Mouse (Mus musculus): ENCODE data around the gene Stk19.

GRCm38 (mm10) chr17:34858670-34859069 lies 21.9 kb upstream of the Stk19 start:
- TF ChIP-seq TCF3 (IDR thresholded peaks at IDR 0.05; ENCODE audit: insufficient read length, low read depth) (no peak), TCF12 (IDR thresholded peaks at IDR 0.05; ENCODE audit: insufficient read depth, poor library complexity, severe bottlenecking) (no peak), POLR2AphosphoS2 (IDR thresholded peaks at IDR 0.05; ENCODE audit: insufficient read length, low read depth) (no peak), MYOD1 (IDR thresholded peaks at IDR 0.05; ENCODE audit: control insufficient read depth in 1 of 3, insufficient read length in 2 of 3, low read depth in 2 of 3) (no peak), USF1 (IDR thresholded peaks at IDR 0.05; ENCODE audit: low read depth) (no peak), POLR2A (IDR thresholded peaks at IDR 0.05; ENCODE audit: insufficient read length, low read depth) (no peak)

Measured in myocyte (in vitro differentiated cells).